Mouse (Mus musculus) stomach, embryonic 14.5 days (tissue): ENCODE data around the gene Eif1b. TPM values are rescaled to one million over a fixed set of nuclear protein-coding genes. Genes with fewer than 3 reads are reported as not detected.

Experiments used
- ATAC-seq: fragments of 200-750 bp; cut with Nextera tagmentation; 2 replicates; pipeline ENCODE4 v1.8.0; 2017; ENCODE audit warnings: low read depth, moderate TSS enrichment; ENCODE audit not compliant: insufficient number of reproducible peaks, insufficient read depth, low FRiP score
- H3K27ac ChIP-seq: fragments of 300-500 bp; sonication (generic); 2 replicates; pipeline ENCODE4 v1.5.1; 2014; ENCODE audit warnings: mild to moderate bottlenecking, low read length, moderate library complexity, mixed read lengths
- H3K27me3 ChIP-seq: fragments of 300-500 bp; sonication (generic); 2 replicates; pipeline ENCODE4 v1.6.1; 2014; ENCODE audit warnings: low read length, control low read depth, mixed read lengths; ENCODE audit not compliant: control insufficient read depth, insufficient read depth
- H3K36me3 ChIP-seq: fragments of 300-500 bp; sonication (generic); 2 replicates; pipeline ENCODE4 v1.6.1; 2014; ENCODE audit warnings: mild to moderate bottlenecking, control low read depth, low read length, moderate library complexity, mixed read lengths; ENCODE audit not compliant: control insufficient read depth, insufficient read depth
- H3K4me1 ChIP-seq: fragments of 300-500 bp; sonication (generic); 2 replicates; pipeline ENCODE4 v1.6.1; 2014; ENCODE audit warnings: low read length, control low read depth, mixed read lengths; ENCODE audit not compliant: control insufficient read depth, insufficient read depth
- H3K4me2 ChIP-seq: fragments of 300-500 bp; sonication (generic); replicated peaks from 2 replicates; pipeline ENCODE4 v1.6.1; 2014; ENCODE audit warnings: low read depth, low read length, control low read depth
- H3K4me3 ChIP-seq: fragments of 300-500 bp; sonication (generic); 2 replicates; pipeline ENCODE4 v1.5.1; 2014; ENCODE audit warnings: low read depth, low read length, control low read depth
- H3K9ac ChIP-seq: fragments of 300-500 bp; sonication (generic); replicated peaks from 2 replicates; pipeline ENCODE4 v1.6.1; 2014; ENCODE audit warnings: low read depth, mild to moderate bottlenecking, control low read depth, low read length, moderate library complexity, mixed read lengths
- H3K9me3 ChIP-seq: fragments of 300-500 bp; sonication (generic); 2 replicates; pipeline ENCODE4 v1.6.1; 2016; ENCODE audit warnings: low read depth, low read length, control low read depth; ENCODE audit not compliant: control insufficient read depth
- WGBS: fragments of 180-500 bp; shearing (Covaris S2); extraction: QIAGEN DNeasy Blood & Tissue Kit; methylation state at CpG from one replicate; pipeline ENCODE4 v1.1.7; 2014; 5-methylcytosine and 5-hydroxymethylcytosine counted together
- polyA plus RNA-seq: library from polyadenylated mRNA; unstranded; fragments of >200 nt; fragmentation: Nextera tagmentation; extraction: Ambion mirVana; gene quantifications from 2 replicates; pipeline ENCODE4 v1.2.1, GENCODE M21; 2014

The Eif1b gene
- polyA plus RNA-seq, 1 experiment from 2014 or later: 187 TPM

DNA sequence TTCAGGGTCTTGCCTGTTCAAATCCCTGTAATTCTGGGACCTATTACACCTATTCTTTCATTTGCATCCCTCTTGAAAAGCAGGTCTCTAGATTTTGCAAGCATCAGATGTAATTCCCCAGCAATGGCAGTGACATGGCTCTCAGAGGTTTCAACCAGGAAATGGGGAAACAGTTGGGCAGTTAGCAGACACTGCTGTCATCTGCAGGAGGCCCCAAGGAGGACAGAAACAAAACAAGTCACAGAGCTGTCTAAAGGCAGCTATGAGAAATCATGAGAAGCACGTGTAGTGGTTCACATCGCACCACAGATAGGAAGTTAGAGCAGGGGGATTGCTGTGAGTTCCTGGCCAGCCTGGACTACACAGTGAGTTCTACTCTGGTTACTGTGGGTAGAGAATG is 12.4 kb downstream of the Eif1b start:
- Histone ChIP-seq H3K9me3 (0 out of 2 replicates have a peak, but pooled peaks cover 6% of the 10 kb centered on the region), H3K36me3 (no peaks in the 10 kb centered on the region), H3K9ac (no peak overlapping the region), H3K27ac (no peak overlapping the region), H3K4me3 (no peak overlapping the region), H3K4me2 (no peak overlapping the region), H3K4me1 (no peaks in the 10 kb centered on the region), H3K27me3 (no peaks in the 10 kb centered on the region)
- no peak for ATAC-seq
- 72% methylated on average over 2 of the region's 2 CpGs for WGBS

- Histone ChIP-seq H3K27me3 (no peaks in the 10 kb centered on the region), H3K9ac (no peak overlapping the region), H3K4me2 (no peak overlapping the region), H3K4me1 (no peaks in the 10 kb centered on the region), H3K27ac (no peak overlapping the region), H3K36me3 (no peaks in the 10 kb centered on the region), H3K4me3 (no peak overlapping the region), H3K9me3 (0 out of 2 replicates have a peak, but pooled peaks cover 1% of the 10 kb centered on the region)
- no peak for ATAC-seq
- whole genome bisulfite sequencing: 74% methylated on average over 3 of the region's 3 CpGs
Measured at GRCm38 (mm10) chr9:120511781-120512180, 19.7 kb downstream of the Eif1b start.

GRCm38 (mm10) chr9:120516720-120517119 is 24.7 kb downstream of the Eif1b start:
- Histone ChIP-seq H3K4me2 (no peak overlapping the region), H3K36me3 (no peaks in the 10 kb centered on the region), H3K9me3 (no peaks in the 10 kb centered on the region), H3K27ac (no peak overlapping the region), H3K4me3 (no peak overlapping the region), H3K9ac (no peak overlapping the region), H3K27me3 (no peaks in the 10 kb centered on the region), H3K4me1 (no peaks in the 10 kb centered on the region)
- whole genome bisulfite sequencing: 72% methylated on average over 8 of the region's 8 CpGs
- ATAC-seq: no peak

DNA sequence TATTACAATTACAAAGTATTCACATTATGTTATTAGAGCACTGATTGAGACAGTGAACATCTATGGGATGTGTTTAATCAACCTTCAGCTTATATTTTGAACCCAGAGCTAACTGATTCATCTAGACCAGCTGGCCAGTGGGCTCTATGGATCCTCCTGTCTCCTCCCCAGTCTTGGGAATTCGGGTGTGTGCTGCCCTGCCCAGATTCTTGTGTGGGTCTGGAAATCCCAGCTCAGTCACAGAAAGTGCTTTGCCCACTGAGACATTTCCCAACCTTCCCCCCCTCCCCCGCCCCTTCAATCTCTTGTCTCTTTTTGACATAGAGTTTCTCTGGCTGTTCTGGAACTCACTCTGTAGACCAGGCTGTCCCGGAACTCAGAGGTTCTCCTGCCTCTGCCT is 26.9 kb downstream of the Eif1b start:
- 81% methylated on average over 3 of the region's 3 CpGs for WGBS
- ATAC-seq: no peak
- H3K4me3 ChIP-seq: no peak overlapping the region
- H3K27me3 ChIP-seq: no peaks in the 10 kb centered on the region
- H3K4me1 ChIP-seq: no peaks in the 10 kb centered on the region
- no peak overlapping the region for H3K27ac ChIP-seq
- no peaks in the 10 kb centered on the region for H3K36me3 ChIP-seq
- no peaks in the 10 kb centered on the region for H3K9me3 ChIP-seq
- no peak overlapping the region for H3K9ac ChIP-seq
- no peak overlapping the region for H3K4me2 ChIP-seq

DNA sequence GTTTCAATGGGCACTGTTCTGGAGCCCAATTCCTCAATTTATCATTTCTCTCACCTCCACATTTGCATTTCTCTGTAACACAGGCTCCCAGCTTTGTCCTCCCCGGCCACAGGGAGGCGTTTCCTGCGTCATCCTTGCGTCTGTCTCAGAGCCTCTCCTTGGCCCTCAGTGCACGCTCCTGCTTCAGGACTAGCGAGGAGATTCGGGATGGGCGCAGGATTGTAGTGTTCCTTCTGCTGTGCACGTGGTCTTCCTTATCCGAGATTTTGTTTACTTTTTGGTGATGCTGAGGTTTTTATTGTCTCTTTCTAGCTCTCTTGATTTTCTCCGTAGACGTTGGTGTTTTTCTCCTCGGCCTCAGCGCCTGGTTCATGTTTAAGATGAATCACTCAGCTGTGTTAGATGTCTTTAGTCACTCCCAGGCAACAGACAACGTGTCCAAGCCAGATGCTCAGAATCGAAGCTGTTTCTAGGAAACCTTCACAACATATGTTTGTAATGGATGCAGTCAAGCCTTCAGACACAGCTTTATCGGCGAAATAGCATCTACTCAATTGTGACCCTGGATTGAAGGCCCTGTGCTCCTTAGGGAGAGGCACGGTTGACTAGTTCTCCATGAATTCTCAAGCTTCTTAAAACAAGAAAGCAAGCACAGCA is 27.6 kb downstream of the Eif1b start:
- Histone ChIP-seq H3K4me3 (no peak overlapping the region), H3K4me2 (no peak overlapping the region), H3K9ac (no peak overlapping the region), H3K36me3 (no peaks in the 10 kb centered on the region), H3K9me3 (no peaks in the 10 kb centered on the region), H3K4me1 (no peaks in the 10 kb centered on the region), H3K27ac (no peak overlapping the region), H3K27me3 (no peaks in the 10 kb centered on the region)
- no peak for ATAC-seq
- 46% methylated on average over 19 of the region's 19 CpGs for WGBS

DNA sequence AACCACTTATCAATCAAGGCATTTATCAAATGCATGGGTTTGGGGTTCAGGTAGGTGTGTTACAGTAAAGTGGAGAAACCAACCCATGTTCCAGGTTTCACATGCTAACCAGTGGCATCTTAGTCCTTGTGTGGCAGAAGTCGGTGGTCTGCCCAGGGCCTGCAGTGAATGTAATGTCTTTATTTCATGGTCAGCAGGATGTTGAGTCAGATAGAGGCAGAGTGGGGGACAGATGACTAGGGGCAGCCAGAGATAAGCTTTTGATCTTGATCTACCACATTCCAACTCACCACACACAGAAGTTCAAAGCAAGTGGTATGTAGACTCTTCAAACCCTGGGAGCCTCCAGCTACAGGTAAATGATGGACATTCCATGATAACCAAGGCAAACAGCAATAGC is 29.1 kb downstream of the Eif1b start:
- no peaks in the 10 kb centered on the region for H3K9me3 ChIP-seq
- WGBS: 68% methylated on average over 1 of the region's 1 CpGs
- no peak overlapping the region for H3K4me2 ChIP-seq
- no peak overlapping the region for H3K4me3 ChIP-seq
- no peak for ATAC-seq
- H3K27me3 ChIP-seq: no peaks in the 10 kb centered on the region
- H3K36me3 ChIP-seq: no peaks in the 10 kb centered on the region
- no peaks in the 10 kb centered on the region for H3K4me1 ChIP-seq
- H3K9ac ChIP-seq: no peak overlapping the region
- H3K27ac ChIP-seq: no peak overlapping the region

- Histone ChIP-seq H3K27ac (no peak overlapping the region), H3K4me1 (no peaks in the 10 kb centered on the region), H3K36me3 (no peaks in the 10 kb centered on the region), H3K4me3 (no peak overlapping the region), H3K9me3 (no peaks in the 10 kb centered on the region), H3K4me2 (no peak overlapping the region), H3K27me3 (no peaks in the 10 kb centered on the region), H3K9ac (no peak overlapping the region)
- WGBS: 67% methylated on average over 4 of the region's 4 CpGs
- ATAC-seq: no peak
Measured at GRCm38 (mm10) chr9:120527270-120527669, 35.2 kb downstream of the Eif1b start.

DNA sequence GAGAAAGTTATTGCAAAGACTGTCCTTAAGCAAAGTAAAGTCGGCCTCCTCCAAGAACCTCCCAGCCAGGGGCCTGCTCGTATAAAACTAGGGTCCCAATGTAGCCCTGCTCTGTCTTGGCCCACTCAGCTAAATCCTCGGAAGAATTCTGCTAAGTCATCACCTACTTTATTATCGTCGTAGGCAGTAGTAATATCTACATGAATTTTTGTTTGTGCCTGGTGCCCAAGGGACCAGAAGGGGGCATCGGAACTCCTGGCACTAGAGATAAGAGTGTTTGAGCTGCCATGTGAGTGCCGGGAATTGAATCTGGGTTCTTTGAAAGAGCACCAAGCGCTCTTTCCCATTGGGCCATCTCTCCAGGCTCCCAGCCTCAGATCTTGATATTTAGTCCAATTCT is 35.9 kb downstream of the Eif1b start:
- H3K4me3 ChIP-seq: no peak overlapping the region
- H3K9ac ChIP-seq: no peak overlapping the region
- no peaks in the 10 kb centered on the region for H3K4me1 ChIP-seq
- H3K9me3 ChIP-seq: no peaks in the 10 kb centered on the region
- no peaks in the 10 kb centered on the region for H3K36me3 ChIP-seq
- H3K27me3 ChIP-seq: no peaks in the 10 kb centered on the region
- H3K4me2 ChIP-seq: no peak overlapping the region
- 92% methylated on average over 8 of the region's 8 CpGs for WGBS
- H3K27ac ChIP-seq: no peak overlapping the region
- no peak for ATAC-seq
